Mouse (Mus musculus): ENCODE results near the gene Exoc1.

Exoc1 gene

DNA sequence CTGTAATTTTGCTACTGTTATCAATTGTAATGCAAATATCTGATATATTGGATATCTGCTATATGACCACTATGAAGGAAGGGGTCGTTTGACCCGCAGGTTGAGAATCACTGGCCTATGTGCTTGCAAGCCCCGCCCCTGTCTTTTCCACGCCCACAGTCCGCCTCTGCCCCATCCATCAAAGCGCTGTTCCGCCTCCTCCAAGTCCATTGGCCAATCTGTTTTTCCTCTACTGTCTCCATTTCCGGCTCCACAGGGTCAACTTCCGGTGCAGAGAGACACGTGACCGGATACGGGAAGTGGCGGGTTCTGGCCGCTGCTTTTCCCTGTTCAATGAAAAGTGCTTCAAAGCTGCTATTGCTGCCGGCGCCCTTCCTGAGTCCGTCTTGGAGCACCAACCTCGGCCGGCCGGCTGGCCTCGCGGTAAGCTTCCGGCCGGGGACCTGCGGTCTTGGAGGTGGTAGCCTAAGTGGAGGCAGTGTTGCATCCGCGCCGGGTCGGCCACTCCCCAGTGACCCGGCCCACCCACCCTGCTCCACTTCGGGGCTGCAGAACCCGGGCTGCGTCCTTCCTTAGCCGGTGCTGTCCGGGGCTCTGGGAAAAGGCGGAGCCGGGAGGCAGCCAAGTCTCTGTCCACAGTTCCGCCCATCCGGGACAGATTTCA, at the start of gene Exoc1:
TSS of gene Exoc1 (plus strand) at position 272 of the 664 bp plus-strand sequence.
- DNase-seq (ENCODE audit: low read depth, low spot score), result peak; percentile 94

DNA sequence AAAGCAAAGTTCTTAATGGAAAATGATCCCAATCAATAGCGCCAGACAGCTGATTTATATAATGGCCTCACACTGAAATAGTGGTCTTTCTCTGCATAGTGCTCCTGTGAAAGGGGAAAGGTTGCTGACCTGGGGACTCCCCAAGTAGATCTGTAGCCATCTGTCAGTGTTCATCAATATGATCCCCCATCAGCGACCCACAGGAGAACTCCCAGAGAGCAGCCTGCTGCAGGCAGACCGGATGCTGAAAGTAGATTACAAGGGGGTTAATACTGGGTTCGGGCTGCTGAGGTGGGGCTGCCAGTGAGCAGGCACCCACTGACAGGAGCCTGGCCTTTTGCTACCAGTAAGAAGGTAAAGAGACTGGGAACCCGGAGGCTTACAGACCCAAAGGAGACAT, 45.3 kb upstream of the Exoc1 start, which contains the start of gene Gm7271:
TSS of gene Gm7271 (plus strand) at position 230 of the 400 bp plus-strand sequence.
- DNase-seq (ENCODE audit: low read depth, low spot score), result no peak

DNA sequence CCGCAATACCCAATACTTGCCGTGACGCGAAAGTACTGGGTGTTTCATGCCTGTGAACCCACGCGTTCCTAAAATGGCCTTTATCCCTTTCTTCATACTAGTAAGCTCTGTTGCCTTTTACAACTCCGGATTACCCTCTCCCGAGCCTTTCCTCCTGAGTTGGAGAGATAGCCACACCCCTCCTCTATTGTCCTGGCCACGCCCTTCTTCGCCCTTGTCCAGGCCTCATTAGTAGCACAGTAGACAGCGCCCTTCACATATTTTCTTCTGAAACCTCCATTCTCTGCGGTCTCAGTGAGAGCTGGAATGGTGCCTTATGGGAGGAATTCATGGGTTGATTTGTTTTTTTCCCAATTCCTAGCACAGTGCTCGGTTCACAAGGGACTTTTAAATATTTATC, 34.0 kb upstream of the Exoc1 start:
- no peak for DNase-seq (ENCODE audit: low read depth, low spot score)

DNA sequence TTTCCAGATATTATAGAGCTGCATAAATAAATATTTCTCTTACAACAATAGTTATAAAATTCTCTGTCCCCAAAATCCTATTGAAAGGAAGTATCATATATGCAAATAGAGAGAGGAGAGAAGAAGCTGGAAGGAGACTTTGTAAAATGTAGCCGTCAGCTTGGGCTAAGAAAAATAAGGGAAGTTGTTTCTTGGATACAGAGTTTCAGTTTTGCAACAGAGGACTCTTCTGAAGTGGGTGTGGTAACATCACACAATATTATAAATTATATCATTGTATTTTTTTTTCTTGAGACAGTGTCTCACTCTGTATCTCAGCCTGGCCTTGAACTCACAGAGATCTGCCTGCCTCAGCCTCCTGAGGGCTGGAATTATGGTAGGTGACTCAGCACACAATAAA, 6.7 kb upstream of the Exoc1 start:
- DNase-seq (ENCODE audit: low read depth, low spot score), result no peak

DNA sequence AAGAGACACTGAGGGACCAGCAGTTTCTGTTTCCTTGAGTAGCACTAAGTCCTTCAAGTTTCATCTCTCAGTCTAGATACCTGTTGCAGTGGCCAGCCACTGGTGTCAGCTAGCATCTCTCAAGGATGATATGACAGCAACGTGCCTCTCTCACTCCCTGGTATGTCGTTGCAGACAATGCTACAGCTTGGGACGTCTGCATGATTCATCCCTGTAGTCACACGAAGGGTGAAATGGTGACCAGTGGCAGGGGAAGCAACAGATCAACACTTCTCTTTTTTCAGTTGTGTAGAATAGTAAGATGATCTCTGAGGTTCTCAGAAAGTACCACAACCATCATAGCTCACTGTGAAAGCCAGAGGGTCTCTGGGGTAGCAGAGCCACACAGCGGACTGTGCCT, 4.5 kb upstream of the Exoc1 start:
- no peak for DNase-seq (ENCODE audit: low read depth, low spot score)

DNA sequence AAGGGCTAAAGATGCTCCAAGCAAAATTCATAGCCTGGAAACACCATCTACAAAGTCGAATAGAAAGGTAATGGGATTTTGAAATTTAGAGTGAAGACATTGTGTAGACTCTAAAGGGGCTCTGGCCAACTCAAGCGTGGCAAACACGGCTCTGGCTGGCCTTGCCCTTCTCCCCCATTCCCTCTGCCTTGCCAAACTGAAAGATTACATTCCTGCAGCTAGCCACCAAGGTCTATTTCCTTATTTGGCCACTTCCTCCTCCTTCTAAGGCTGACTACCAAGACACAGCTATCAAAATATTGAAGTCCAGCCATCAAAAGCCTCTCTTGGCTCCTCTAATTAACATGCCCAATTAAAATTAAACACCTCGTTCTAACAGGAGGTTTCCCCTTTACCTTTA, 4.0 kb upstream of the Exoc1 start:
- DNase-seq (ENCODE audit: low read depth, low spot score), result no peak

DNA sequence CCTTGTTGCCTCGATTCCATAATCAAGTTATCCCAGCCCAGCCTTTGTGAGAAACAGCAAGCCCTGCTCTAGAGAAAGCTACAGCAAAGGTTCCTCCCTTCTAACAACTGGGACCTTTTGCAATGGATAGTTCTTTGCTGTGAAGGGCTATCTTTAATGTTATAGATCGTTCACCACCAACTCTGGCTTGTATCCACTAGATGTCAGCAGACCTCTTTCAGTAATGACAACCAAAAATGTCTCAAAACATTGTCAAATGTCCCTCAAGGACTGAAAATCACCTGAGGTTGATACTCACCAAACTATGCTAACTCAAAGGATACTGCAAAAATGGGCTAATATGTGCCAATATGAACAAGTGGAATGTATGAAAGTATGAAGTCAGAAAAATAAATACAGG, 3.3 kb upstream of the Exoc1 start:
- DNase-seq (ENCODE audit: low read depth, low spot score), result no peak

DNA sequence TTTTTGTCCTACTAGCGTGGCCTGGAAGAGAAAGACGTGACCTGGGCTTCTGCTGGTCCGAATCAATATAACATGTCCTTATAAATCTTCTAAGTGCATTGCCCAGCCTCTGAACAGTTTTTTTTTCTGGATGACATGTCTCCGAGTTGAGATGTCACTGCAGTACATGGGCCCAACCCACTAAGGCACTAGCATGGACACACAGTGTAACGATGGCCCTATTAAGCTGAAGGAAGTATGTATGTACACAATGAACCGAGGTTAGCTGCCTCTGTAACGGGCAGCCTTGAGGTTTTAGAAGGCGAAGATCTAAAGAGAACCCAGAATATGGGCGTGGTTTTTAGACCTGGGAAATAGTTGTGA, 574 bp downstream of the Exoc1 start:
- no peak for DNase-seq (ENCODE audit: low read depth, low spot score)

DNA sequence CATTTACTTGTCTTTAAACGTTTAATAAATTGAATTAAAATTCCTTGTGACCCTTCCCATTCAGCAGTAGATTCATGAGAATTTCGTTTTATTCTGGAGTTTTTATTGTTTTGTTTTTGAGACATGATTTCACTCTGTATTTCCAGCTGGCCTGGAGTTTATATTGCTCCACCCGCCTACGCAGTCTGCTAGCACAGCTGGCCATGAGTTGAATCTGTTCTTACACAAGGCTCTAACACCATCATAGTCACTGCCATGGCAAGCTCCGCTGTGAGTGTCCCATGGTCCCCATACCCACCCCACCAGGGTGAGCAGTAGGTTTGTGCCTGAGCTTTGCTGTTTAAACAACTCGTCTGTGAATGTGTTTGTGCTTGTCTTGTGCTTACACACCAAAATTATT, 4.1 kb downstream of the Exoc1 start:
- DNase-seq (ENCODE audit: low read depth, low spot score), result no peak

DNA sequence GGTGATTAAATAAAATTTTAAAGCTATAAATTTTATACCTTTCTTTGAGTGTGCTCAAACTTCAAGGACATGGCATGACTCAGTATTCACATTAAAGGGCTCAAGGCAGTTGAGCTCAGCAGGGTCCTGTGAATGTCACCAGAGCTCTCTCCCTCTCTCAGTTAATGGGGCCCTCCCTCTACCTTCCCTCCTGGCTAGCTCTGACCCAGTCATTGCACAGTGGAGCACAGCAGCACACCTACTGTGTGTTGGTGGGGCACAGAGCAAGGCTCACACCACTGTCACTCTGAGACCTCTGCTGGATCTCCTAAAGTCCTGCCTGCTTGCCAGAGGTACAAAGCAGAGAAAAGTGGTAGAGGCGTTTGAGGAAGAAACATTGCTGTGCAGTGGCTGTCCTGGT, 7.1 kb downstream of the Exoc1 start:
- DNase-seq (ENCODE audit: low read depth, low spot score), result no peak

DNA sequence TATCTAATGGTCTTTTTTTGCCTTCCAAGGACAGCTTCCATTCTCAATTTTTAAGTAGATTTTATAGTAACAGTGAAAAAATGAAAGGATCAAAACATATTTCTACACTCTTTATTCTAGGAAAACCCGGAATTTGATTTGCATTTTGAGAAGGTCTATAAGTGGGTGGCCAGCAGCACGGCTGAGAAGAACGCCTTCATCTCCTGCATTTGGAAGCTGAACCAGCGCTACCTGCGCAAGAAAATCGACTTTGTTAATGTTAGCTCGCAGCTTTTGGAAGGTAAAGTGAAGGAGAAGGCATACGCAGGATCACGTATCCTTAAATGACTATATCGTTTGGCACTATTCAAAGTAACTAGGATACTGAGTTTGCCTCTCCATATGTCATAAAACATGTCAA, 8.5 kb downstream of the Exoc1 start:
- peak; percentile 50 for DNase-seq (ENCODE audit: low read depth, low spot score)

DNA sequence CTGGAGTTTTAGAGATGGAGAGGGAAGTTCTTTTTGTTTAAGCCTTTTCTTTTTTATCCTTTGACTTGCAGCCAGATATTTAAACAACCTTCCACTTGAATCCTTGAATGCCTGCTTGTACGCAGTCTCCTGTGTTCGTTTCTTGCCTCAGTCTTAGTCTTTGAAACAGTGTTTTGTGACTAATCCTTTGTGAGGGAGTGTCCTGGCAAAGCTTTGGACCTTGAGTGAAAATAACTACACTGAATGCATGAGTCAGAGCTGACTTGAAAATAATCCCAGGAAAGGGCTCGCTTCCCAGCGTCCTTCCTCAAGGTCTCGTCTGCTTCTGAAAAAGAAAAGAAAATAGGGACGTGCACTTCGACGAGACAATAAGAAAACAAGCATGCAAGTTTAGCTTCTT, 11.1 kb downstream of the Exoc1 start:
- peak; percentile 83 for DNase-seq (ENCODE audit: low read depth, low spot score)

DNA sequence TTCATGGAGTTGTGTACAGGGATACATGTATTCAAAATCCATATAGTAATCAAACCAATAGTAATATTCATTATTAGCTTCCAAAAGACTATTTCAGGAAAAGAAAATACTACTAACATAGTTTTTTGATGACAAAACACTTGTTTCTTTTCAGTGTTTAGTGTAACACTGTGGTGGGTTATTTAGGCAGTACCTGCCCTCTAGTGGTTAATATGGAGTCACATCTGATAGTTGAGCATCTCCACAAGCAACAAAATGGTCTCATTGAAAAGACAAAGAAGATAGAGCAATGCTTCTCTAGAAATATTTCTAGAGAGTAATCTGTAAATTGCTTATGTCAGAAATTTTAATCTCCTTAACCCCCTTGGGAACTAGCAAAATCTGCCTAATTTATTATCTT, 11.7 kb downstream of the Exoc1 start:
- DNase-seq (ENCODE audit: low read depth, low spot score), result peak; percentile 16

DNA sequence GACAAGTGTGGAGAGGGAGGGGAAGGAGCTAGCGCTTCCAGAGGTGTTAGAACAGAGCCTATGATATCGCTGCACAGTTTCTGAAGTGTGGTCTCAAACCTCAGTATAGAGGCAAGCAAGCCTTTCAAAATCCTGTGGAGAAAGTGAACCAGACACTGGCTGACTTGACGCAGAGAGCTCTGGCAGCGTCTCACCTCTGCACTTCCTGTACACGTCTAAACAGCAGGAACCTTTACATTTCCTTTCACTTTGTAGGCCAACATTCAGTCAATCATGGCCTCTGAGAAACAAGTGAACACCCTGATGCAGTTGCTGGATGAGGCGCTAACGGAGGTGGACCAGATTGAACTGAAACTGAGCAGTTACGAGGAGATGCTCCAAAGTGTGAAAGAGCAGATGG, 14.1 kb downstream of the Exoc1 start:
- DNase-seq (ENCODE audit: low read depth, low spot score), result no peak

DNA sequence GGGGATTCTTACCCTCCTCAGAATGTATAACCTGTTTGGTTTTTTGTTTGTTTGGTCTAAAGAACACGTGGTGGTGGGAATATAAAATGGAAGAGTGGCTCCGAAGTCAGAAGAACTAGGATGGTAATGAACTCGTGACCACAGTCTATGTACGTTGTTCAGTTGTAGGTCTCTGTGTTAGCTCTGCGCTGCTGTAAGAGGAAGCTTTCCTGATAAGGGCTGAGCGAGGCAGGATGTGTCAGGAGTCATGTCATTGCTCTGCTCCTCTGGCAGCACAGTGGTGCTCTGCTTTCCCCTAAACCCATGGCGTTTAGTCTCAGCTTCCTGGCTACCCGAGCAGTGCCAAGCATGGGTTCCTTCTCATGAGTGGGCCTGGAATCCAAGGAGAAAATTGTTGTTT, 21.3 kb downstream of the Exoc1 start:
- DNase-seq (ENCODE audit: low read depth, low spot score), result no peak

DNA sequence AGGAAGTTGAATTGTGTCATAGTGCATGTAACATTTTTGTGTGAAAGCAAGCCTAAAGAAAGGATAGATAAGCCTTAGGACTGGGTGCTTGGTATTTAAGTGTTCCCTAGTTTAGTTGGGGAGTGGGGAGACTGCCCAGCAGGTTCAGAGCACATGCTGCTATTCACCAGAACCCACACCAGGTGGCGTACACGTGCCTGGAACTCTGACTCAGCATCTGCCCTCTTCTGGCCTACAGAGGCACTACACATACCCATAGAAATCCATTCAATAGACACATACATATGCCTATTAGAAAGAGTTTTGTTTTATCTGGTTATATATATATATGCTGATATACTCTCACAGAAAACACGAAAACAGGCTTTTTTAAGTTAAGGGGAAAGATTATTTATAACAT, 36.2 kb downstream of the Exoc1 start:
- peak; percentile 28 for DNase-seq (ENCODE audit: low read depth, low spot score)

DNA sequence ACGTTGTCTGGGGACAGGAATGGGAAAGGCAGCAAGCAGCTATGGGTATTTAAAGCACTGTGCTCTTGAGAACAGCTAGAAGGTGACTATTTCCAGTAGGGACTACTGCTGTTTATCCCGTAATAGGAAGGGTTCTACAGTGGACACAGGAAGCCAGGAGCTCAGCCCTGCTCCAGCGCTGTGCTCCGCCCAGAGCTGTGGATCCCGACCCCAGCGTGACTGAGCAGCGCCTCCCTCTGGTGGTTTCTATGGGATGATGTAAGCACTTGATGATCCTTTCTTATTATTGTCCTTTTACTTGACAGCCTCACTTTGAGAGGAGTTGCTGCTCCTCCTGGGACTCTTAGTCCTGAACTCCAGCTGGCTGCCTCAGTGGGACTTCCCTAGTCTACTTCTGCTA, 45.1 kb downstream of the Exoc1 start:
- no peak for DNase-seq (ENCODE audit: low read depth, low spot score)

DNA sequence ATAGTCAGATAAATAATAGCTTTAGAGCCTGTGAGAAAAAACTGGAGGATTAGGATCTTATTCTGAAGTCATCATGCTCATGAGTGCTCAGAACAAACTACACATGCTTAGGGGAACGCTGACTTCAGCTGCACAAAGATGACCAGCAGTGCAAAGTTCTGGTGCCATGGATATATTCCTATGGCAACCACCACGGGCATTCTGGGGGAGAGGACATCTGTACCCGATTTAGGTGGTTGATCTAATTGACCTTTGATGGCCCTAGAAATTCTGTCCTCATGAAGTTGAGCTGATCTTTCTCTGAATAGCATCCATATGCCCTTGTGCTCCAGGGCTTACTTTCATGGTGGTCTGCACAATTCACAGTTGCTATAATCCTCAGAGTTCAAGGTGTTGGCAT, 47.9 kb downstream of the Exoc1 start:
- no peak for DNase-seq (ENCODE audit: low read depth, low spot score)

DNA sequence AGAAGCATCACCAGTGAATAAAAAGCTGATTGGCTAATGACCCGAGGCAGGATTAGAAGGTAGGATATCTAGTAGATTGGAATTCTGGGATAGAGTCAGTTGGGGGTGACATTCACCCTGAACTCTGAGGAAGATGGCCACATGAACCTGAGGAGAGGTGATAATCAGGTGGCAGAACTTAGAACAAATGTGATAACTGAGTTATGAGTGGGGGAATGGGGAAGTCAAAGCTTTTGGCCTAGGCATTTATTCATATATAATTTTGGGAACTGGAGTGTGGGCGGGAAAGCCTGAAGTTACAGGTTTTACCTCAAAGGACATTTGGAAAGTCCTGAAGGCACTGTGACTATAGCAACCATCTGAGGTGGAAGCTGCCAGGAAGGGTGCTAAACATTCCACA, 56.3 kb downstream of the Exoc1 start:
- DNase-seq (ENCODE audit: low read depth, low spot score), result no peak

DNA sequence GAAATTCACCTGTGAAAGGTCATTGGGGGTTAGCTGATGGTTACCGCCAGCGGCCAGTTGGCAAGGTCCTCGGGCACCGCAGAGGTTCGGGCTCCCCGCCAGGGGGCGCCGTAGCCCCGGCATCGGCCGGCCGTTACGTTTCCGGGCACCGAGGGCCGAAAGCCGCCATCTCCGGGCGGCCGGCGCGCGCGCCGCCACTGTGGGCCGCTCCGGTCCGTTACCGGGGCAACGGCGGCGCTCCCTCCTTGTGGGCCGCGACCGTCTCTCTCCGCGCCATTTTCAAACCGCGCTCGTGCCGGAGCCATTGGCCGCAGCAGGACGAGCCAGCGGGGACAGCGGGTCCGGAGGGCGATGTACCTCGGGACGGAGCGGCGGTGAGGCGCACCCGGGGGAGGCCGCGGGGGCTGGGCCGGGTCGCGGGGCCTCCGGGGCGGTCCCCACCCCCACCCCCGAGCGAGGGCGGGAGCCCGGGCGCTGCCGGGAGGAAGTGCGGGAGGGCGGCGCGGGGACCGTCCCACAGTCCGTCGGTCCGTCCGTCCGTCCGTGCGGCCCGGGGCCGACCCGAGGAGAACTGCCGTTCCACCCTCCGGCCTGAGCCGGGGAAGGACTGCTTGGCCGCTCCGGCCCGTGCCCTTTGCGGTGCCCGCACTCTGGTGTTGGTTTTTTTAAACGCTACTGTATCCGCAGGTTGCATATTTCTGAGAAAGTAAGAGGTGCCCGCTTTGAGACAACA, 59.6 kb downstream of the Exoc1 start, which contains the start of gene Cep135:
TSS of gene Cep135 (plus strand) at position 148 of the 733 bp plus-strand sequence.
- peak; percentile 52 for DNase-seq (ENCODE audit: low read depth, low spot score)

DNA sequence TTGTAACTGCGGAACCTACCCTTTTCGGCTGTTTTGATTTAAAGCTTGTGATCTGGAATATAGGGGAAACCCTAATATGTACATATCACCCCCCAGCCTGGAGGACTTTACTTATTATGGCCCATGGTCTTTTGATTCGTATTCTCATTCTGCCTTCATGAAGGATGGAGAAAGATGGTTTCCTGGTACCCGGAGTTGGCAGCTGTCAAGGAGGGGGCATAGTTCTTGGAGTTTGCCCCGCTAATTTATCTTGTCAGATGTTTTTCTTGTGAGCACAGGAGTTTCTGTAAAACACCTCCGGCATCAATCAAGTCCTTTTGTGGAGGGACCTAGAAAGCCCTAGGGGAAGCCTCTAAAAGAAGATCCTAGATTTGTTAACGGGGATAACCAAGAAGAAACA, 60.2 kb downstream of the Exoc1 start:
- DNase-seq (ENCODE audit: low read depth, low spot score), result no peak

DNA sequence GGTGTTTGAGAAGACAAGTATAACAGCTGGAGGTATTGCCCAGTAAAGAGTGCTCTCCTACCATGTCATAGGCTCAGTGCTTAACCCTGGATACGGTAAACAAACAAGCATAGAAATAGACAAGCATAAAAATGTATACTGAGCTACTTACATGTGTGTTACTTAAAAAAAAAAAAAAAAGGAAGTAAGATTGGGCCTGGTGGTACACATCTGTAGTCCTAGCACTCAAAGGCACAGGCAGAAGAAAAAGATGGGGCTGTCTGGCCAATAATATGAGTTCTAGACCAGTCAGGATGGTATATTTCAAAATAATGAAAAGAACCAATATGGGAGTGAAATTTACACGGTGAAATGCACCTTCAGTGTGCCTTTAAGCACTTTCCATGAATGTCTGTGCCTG, 60.9 kb downstream of the Exoc1 start:
- no peak for DNase-seq (ENCODE audit: low read depth, low spot score)

DNA sequence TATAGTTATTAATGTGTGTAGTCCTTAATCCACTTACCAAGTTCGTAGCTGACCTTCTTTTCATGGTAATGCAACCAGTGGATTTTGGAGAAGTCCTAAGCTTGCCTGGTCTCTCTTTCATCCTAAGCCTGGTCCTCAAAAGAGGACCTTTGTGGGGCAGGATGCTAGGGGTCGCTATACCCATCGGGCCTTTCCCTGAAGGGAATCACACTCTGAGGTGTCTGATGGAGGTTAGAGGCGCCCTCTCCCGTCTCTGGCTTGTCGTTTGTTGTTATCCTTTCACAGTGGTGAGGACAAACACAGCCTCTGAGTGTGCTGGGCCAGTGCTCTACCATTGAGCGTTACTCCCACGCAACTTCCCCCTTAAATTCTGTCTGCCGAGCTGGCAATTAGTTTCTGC, 62.8 kb downstream of the Exoc1 start:
- no peak for DNase-seq (ENCODE audit: low read depth, low spot score)

Measured in telencephalon, adult 2 months (tissue).